Mouse (Mus musculus) urinary bladder, adult 18-20 months (tissue): Measurements from ENCODE around the gene Bach2.

ENCODE experiments used
- DNase-seq, 2 experiments: peaks; one replicate each; pipeline ENCODE4 v3.0.0; 2022; ENCODE audit warnings: low spot score in 2 of 2, mixed read lengths in 2 of 2

Bach2 gene

DNA sequence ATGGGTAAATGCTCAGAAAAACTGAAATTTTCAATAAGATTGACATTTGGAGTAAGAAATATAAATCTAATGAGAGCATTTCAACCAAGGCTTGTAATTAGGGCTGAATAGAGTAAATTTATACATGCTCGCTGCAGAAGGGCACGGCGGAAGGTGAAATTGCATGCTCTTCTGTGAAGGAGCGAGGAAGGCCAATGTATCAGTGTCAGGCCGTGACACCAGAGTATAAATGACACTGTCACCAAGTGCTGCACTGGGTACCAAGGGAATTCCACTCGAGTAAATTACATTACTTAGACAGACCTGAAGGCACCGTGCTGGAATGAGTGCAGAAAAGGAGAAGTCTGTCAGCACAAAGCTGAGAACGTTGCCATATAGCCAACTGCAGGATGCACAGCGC is 190.1 kb downstream of the Bach2 start:
- no peak for DNase-seq

DNA sequence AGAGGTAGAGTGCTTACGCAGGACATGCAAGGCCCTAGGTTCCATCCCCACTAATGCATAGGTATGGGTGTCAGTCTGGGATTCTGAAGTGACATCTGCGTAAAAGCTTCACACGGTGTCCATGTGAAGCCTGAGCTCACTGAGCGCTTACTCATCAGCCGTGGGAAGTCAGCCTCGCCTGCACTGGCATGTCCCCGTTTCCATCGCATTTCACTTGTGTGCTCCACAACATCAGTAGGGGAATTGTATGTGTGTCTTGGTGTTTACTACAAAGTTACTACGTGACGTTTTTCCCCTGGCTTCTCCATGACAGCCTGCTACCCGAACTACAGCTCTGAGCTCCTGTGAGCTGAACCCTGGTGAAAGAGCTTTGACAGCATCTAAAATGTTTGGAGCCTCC is 191.5 kb downstream of the Bach2 start:
- DNase-seq = no peak

DNA sequence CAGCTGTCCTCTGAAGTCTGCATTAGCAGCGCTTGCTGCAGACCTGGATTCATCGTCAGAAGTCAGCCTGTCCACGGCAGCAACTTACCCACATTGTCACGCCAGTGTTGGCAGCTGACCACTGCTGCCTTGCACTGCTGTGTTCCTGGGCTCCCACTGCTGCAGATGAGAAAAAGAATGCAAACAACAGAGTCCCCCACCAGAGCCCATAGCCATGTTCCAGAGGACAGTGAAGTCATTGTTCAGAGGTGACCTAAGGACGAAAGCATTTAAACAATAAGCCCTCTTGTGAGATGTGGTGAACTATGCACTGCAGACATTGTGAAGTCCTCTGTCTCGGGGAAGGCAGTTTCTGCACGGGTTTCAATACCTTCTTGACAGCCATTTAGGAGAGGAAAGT is 192.4 kb downstream of the Bach2 start:
- DNase-seq = no peak

DNA sequence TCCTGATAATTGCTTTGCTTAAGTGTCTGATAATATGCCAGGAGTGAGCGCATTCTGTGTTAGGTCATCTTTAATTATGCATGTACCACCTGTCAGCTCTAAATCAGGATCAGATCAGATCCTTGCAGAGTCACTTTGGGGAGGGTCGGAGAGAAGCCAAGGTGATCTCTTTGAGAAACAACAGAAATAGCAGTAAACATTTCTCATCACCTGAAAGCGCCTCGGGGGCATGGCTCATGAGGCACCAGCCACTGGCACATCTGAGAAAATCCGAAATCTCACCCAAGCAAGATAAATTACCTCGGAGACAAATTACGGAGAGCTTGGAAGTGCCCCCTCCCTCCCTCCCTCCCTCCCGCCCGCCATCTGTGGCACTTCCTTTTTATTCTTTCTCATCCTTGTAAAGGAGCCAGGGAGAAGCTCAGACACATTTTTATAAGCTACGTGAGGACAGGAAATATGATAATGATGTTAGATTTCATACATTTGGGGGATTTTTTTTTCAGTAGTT is 193.7 kb downstream of the Bach2 start:
- DNase-seq = no peak

DNA sequence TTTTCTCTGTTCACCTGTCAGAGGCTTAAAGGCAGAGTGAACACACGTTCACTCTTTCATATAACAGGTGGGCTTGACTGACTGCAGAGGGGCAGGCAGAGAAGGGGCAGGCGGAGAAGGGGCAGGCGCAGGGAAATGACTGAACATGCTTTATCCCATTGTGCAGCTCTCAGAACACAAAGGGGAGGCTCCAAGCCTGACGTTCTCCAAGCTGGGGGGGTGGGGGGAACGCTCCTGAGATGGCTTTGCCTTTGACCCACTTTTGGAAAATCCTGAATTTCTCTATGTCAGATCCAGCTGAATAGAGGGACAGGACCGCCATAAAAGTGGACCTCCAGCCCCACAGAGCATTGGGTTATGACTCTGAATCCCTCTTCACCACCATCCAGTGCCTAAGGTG is 194.3 kb downstream of the Bach2 start:
- no peak for DNase-seq

DNA sequence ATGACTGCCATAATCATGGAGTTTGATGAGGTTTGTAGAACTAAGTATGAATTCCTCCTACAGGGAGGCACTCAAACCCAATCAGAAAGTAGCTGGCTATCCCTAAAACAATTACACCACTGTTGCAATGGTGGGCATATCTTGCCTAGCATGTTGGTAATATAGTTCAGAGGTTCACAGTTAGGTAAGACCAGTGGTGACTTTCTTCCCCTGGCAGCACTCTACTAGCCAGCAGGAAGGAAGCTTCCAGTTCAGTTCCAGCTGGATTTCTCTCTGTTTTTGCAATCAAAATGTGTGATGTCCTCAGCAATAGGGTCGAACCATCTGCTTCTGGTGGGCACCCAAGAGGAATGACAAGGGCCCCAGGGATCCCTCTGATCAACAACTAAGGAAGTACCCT is 196.0 kb downstream of the Bach2 start:
- DNase-seq = no peak

DNA sequence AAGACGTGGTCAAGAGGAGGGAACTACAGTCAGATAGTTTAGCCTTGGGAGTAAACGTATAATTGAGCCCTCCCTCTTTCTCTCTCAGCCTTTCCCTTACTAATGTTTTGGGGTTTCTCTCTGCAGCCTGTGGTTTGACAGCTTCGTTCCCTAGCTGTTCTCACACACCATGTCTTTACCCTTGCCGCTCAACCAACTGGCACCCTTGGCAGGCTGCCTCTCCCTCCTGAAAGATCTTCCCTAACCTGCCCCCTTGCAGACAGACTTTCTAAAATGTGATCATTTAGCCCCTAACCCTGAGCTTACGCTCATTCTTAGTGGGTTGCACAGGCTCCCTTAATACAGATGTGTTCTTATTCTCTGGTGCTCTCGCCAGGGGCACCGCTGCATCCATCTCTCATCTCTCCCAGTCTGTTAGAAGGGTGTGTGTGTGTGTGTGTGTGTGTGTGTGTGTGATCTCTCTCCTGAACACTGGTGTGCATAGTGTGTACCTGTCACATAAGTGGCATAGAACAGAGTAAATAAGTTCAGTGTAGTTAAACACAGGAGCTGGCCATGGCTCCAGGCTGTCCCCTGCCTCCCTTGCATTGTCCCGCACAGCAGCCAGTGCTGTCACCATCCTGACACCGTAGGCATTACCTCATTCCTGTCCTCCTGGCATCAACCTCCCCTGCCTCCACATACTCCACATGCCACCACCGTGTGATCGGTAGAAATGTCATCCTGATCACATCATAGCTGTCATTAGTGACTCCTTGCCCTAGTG is 201.6 kb downstream of the Bach2 start:
- DNase-seq = no peak

DNA sequence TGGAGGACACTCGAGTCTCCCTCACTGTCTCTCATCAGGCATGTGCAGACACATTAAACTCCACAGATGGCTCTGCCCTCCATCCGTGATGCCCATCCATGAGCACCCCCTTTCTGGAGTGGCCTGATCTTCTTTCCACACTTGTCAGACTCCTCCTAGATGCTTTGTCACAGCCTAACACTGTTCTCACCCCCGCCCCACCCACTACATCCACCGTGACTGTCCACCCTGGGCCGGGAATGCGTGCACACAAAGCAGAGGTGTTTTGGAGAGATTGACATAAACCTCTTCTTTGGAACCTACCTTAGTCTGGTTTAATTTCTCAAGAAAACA is 202.1 kb downstream of the Bach2 start:
- DNase-seq = no peak

DNA sequence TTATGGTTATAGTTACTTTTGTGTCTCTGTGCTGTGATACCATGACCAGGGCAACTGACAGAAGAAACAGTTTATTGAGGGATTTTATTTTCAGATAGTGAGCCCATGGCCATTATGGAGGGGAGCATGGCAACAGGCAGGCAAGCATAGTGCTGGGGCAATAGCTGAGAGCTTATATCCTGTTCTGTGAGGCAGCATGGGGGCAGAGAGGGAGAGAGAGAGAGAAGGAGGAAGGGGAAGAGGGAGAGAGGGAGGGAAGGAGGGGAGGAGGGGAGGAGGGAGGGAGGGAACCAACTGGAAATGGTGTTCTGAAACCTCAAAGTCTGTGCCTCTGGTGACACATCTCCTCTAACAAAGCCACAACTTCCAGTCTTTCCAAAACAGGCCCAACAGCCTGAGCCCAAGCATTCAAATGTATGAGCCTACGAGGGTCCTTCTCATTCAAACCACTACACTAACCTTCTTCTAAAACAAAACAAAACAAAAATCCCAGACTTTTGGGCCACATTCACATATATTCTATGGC is 206.1 kb downstream of the Bach2 start:
- DNase-seq = no peak

DNA sequence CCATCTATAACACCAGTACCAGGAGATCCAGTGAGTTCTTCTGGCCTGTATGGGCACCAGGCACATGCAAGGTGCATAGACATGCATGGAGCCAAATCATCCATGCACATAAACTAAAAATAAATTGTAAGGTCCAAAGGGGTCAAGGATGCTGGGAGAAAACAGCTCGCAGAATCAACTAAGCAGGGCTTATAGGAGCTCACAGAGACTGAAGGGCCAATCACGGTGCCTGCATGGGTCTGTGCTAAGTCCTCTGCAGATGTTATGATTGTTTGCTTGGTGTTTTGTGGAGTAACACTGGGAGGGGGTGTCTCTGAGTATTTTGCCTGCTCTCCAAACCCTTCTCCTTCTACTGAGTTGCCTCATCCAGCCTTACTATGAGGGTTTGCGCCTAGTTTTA is 209.2 kb downstream of the Bach2 start:
- no peak for DNase-seq

DNA sequence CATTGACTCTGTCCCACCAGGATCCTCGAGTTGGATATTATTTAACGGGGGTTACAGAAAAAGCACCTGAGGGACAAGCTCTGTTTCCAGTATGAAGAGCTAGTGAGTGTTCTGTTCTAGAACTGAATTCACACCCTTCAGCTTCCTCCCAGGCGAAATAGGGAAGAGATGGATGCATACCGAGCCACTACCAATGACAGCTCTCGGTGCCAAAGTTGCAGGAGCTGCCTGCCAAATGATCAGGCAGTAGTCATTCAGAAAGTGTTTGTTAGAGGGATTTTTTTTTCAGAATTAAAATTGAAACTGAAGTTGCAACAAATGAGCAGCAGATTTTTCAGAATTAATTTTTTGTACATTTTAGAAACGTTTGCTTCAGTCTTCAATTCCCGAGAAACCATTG is 223.4 kb downstream of the Bach2 start:
- no peak for DNase-seq

DNA sequence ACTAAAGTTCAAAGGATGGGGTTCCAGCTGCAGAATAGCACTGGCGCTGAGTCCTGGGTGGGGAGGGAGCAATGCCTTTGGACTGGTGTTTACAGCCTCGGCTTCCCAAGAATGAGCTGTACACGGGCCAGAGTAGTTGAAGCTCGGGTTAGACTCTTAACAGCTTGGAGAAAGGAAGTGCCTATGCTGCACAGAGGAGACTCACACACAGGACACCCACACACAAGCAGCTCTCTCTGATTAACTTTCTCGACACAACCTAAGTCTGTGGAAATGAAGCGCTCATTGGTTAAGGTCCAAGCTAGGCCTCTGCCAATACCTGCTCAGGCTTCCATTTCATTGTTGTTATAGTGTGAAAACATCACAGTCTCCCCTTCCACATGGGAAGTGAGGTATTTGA is 224.5 kb downstream of the Bach2 start:
- no peak for DNase-seq

DNA sequence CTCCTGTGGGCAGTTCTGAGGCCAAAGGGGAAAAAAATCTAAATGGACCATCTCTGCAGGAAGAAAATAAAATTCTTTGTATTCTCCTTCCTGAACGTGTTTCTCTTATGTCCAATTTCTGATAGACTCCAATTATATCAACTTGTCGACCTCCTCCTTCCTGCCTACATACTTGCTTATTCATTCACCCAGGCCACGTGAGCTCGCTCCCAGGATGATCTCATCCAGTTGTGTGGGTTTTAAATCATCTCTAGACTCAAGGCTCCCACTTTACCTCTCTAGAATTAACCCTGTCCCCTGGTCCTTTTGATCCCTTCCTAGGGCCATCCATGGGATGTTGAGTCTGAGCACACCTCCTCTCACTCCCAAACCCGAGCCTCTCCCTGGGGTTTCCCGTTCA is 225.9 kb downstream of the Bach2 start:
- DNase-seq = no peak

DNA sequence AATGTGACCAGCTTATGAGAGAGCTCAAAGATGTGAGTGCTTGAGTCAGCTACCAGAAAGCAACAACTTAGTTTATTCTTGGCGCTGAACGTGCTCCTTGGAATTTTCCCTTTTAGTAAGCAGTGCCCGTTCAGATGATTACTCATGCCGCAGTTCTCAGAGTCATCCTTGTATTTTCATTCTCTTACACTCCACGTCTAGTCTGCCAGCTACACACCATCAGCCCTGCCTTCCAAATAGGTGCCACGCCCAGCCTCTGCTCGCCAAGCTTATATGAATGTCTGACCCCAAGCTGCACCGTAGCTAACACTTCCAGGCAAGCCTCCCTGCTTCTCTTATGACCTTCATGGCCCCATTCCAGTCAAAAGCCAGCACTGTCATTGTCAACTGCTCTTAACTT is 227.4 kb downstream of the Bach2 start:
- no peak for DNase-seq

DNA sequence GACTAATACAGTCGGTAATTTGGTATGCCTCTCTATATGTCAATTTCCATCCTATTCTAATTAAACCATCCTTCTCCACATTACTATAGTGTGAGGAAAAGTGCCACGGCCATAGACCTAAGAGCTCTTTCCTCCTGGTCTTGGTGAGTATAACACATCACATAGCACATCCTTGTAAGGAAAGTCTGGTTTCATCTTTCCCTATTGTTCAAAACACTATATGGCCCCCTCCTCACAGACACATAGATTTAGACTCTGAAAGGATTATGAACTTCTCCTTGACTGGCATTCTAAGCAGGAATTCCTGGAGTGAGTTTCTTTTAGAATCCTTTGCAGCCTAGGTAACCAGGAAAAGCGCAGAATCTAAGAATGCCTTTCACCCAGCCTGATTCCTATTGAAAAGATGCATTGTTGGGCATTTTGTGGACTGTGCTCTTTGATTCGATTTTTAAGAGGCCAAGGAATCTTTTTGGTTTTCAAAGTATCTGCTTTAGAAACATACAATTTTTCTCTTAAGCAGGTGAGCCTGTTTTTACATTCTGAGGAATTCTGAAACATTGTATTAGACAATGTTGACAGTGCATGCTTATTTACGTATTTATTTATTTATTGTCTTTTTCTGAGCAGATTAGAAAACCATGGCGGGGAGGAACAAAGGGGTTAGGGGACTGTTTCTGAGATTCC is 239.5 kb downstream of the Bach2 start:
- no peak for DNase-seq

DNA sequence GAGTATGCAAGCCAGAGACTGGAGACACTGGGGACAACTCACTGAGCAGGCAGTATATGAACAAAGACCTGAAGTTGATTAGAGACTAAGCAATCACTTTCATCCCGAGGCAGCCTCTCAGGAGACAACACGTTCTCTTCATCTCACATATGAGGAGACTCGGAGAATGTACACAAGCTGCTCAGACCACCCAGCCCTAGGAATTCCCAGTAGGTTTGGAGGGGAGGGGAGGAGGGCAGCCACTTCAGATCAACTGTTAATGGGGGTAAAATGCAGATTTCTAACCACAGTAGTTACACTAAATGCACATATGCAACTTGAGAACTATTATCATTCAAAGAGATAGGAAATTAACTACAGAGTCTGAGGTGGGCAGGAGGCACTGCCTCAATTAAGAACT is 240.6 kb downstream of the Bach2 start:
- no peak for DNase-seq

DNA sequence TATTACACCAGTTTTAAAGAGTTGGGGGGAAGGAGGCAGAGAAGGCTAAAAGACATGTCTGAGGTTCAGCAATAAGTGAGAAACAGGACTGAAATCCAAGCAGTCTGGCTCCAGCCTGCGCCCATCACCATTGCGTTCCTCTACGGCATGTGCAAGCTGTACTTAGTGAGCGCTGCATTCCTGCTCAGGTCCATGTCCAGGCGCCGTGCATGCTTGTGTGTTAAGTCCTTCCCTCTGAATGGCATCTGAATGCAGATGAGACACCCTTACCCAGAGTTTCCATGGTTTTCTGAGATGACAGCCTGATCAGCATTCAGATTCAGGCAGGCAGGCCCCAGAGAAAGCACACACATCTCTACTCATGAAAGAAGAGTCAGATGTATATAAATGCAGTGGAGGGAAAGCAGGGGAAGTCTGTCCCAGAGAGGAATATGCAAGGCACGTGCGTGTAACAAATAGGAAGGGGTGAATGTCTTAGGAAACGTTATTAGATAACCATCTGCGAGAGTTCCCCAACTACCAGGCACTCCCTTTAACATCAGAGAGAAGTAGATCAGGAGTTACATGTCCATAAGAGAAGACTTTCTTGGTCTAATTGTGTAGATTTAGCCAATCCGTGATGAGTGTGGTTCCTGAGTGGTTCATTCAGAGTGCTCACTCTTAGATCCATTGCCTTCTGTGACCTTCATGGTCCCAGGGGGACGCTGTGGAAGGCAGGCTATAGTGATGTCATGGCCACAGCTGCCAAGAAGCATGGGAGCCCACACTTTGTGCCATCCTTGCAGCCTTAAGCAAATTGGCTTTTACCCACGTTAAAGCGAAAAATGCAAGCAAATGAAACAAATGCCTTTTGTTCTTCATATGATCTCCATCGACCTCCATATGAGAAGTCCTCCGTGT is 241.4 kb downstream of the Bach2 start:
- no peak for DNase-seq

DNA sequence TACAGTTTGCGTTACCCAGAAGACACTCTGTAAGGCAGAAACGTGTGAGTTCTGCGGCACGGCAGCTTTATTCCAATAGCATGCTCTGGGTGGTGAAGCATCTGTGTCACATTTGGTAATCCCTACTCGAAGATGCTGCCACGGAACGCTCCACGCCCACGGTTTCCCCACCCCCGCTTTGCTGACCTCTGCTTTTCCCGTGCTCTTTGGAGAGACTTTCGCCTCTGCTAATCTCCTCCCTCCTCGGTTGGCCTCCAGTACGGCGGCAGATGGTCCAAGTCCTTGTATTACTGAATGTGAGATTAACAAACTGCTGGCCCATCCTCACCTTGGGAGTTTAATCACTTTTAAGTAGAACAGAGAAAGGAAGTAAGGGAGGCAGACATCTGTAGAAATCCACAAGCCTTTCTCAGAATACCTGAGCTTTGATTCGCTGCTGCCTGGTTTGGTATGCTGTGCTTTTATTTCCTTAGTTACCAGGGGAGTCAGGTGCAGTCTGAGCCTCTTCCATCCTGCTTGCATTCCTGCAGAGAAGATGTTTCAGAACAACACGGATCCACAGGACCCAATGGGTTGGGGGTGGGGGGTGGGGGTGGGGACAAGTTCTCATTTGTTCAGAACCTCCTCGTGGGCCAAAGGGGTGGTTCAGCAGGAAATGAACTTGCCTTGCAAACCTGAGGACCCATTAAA is 242.9 kb downstream of the Bach2 start:
- no peak for DNase-seq

DNA sequence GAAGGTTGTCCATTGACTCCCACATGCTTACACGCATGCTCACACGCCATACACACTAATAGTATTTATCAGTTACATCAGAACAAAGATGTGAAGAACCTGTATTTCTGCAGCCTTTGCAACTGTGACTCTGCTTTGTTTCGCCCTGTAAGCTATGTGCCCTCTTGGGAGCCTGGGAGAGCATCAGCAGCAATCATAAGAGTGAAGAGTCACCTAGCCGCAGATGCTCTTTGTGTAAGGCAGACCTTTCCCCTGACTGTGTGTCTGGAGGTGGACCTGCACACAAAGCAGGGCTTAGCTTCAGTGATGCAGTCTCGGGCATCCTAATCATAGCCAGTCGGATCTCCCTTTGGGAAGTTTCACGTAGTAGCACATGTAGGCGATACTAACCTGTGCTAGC is 243.5 kb downstream of the Bach2 start:
- DNase-seq = no peak

DNA sequence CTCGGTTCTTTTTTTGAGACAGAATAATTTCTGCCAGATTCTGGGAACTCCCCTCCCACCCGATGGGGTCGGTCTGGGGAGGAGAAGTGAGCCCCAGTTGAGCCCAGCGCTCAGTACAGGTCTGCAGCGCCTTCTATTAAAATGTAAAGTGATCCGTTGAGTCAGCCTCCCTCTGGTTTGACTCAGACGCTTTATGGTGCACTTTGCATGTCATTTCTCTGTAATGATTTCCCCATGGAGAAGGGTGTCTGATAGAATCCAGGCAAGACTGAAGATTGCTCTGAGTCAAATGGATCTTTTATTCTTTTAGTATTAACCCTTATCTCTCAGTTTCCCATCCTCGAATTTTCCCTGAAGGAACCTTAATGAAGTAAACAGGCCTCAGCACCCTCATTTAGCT is 244.3 kb downstream of the Bach2 start:
- no peak for DNase-seq

DNA sequence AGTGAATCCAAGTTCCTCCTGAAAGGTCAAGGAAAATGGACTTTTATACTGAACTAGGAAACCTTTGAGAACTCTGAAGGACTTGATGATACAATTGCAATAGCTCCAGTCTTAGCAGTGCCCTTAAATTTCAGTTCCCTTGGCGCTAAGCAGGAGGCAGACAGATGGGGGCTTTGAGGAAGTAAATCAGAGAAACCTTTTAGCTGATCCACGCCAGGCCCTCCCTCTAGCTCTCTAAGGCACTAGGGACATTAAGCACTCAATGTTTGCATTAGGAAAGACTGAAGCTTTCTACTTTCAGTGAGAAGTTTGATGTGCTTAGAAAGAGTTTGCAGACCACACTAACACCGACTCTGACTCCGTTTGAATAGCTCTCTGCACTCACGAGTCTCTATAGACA is 247.2 kb downstream of the Bach2 start:
- no peak for DNase-seq
